Mouse (Mus musculus): ENCODE results near the gene Gpatch4. TPM values are rescaled to one million over a fixed set of nuclear protein-coding genes. Genes with fewer than 3 reads are reported as not detected.

Gene Gpatch4
- total RNA-seq (2015; ENCODE audit: low replicate concordance) (3.6 and 8.4 TPM in 2 replicates), total RNA-seq (2017; ENCODE audit: low replicate concordance) (3.6 and 5.4 TPM in 2 replicates)

DNA sequence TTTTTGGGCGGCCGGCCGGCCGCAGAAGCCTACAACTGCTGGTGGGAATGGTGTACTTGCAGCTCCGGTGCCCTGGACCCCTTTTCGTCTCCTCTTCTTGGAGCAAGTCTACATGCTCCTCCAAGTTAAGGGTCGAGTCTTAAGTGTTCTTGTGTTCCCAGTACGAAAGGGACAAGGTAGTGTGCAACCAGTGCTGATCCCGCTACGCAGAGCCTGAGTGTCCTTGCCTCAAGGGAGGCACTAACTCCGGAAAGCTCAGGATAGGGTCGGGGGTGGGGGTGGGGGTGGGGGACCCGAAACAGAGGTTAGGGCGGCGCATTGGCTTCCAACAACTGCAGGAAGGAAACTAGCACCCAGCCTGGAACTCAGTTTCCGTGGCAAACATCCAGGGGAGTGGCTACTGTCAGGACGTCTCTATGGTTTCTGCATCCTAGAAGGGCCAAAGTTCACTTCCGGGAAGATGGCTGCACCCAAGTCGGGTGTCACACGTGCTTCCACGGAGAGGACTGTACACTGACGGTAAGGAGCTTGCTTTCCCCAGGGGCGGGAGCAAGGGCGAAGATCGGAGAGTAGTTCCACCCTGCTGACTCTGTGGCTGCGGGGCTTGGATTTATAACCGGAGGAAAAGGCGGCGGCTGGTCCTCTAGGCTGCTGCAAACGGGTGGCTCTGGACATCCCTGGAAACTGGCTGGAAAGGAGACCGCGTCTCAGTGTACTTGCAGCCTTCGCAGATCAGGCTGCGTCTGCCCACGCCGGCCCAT is at the start of gene Gpatch4:
Gene Gpatch4, plus strand, starts transcription at position 448 of the 761 bp plus-strand sequence.
- peak; percentile 96 for ATAC-seq (replicated peaks; ENCODE audit: low FRiP score, poor library complexity, severe bottlenecking)

DNA sequence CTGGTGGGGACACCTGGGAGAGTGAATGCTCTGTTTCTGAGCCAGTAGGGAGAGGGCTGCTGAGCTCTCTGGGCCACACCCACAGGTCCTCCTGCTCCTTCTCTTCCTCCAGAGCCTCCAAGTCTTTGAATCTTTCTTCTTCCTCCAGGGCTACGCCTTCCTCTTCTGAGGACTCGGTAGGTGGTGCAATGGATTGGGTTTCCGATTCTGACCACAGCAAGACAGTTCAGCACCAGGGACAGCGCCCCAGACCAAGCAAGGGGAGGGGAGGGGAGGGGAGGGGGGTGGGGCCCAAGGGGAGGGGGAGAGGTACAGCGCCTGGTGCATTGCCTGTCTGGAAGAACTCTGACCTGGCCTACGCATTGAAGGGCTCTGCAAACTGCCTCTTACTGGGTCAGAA is 49.5 kb upstream of the Gpatch4 start:
- no peak for ATAC-seq (replicated peaks; ENCODE audit: low FRiP score, poor library complexity, severe bottlenecking)

DNA sequence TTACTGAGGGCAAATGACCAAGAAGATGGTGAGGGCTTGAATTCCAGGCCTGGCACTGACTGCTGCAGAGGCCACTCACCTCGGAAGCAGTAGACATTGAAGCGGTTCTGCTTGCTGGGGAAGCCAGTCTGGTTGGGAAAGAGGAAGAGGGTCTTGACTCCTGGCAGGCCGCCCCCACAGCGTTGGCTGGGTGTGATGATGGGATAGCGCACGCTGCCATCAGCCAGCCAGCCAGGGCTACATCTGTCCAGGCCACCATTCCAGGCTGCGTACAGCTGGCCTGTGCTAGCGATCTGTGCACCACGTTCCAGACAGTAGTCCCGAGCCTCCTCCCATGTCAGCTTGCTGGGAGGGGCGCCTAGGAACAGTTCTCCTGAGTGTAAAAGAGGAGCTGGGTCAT is 47.6 kb upstream of the Gpatch4 start:
- ATAC-seq (replicated peaks; ENCODE audit: low FRiP score, poor library complexity, severe bottlenecking), result no peak

DNA sequence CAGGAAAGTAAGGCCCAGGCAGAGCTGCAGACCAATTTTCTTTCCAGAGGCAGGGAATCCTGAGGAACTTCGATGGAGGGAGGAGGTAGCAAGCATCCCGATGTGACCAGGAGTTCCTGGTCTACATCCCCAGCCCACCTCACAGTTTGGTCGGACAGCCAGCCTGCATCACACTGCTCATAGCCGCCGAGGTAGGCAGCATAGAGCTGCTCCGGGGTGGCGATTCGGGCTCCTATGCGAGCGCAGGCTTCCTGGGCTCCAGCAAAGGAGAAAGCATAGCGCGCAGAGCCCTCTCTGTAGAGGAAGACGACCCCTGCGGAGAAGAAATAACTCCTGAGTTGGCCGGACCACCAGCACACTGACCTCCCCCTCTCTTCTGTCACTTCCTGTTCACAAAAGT is 46.5 kb upstream of the Gpatch4 start:
- no peak for ATAC-seq (replicated peaks; ENCODE audit: low FRiP score, poor library complexity, severe bottlenecking)

DNA sequence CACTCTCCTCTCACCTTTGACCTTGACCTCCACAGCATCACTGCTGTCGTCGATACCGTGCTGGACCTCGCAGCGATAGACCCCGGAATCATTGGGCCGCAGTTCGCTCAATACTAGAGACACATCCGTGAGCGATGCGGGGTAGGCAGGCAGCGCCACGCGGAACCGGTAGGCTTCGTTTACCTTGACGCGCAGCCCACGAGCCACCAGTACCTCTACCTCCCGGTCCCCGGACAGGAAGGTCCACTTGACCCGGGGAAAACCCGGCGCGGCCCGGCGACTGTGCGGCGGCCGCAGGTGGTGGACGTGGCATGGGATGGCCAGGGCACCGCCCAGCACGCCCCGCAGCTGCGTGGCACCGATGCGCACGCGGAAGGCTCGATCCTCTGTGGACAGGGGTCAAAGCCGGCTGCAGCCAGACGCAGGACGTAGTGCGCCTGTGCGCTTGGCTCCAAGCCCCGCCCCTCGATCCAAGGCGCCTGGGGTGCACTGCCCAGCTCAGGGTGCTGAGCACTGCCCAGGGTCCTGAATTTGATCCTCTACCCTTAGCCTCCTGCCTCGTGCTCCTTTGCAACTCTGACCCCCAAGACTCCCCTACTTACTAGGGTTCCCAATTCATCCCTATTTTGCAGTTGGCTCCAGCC is 45.8 kb upstream of the Gpatch4 start:
- no peak for ATAC-seq (replicated peaks; ENCODE audit: low FRiP score, poor library complexity, severe bottlenecking)

DNA sequence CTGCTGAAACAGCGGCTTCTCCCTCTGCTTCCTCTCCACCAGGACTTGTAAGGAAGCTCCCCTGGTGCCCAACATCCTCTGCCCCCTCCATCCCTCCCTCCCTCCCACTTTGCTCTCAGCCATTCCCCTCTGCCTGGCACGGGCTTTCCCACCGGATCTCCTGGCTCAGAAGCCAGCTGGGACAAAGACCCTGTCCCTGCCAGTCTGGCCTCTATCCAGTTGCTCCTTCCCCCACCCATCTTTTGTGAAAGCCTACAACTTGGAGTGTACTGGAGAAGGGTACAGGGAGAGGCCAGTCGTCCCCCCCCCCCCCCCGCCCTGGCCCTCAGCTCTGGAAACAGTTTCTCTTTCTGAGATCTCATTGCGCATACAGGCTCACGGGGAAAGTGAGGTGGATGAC is 44.2 kb upstream of the Gpatch4 start:
- no peak for ATAC-seq (replicated peaks; ENCODE audit: low FRiP score, poor library complexity, severe bottlenecking)

DNA sequence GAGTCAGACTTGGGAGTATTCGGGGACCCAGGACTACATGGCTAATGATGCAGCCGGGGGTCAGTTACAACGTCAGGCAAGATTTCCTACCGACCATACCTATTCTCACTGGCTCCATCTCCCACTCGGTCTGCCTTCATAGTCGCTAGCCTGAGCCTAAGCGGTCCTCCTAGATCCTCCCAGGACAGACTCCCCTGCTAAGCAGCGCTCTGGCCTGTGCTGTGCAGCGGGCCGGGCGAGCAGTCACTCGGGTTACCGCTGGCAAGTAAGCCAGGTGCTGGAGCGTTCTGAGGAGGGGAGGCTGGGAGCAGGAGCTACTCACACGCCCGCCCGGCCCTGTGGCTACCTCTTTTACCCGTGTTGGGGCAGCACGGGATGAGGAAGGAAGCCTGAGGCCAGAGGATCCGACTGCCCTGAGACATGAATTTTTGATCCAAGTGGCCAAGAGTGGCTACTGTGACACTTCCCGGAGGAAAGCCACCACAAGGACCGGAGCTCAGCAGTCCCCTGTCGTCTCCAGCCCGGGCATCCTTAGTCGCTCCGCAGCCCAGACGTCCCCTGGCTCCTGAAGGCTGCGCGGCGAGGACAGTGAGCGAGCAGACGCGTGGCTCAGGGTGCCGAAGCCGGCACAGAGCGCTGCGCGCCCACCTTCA is 43.5 kb upstream of the Gpatch4 start:
- no peak for ATAC-seq (replicated peaks; ENCODE audit: low FRiP score, poor library complexity, severe bottlenecking)

DNA sequence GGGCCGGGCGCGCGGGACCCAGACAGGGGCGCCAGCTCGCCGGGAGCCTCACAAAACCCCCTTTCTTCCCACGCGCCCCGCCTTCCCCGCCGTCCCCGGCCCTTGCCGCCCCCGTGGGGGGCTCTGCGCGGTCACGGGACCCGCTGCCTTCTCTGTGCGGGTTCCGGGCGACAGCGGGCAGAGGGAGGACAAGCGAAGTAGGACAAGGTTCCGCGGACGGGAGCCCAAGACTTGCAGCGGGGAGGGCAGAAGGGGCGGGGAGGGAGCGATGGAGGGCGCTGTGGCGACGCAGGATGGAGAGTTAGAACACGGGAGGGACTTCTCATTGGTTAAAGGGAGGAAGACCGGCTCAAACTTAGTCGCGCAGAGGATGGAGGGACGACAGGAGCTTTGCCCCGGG is 42.7 kb upstream of the Gpatch4 start, which contains the start of gene Bcan:
Gene Bcan, minus strand, starts transcription at position 50 of the 400 bp plus-strand sequence.
- ATAC-seq (replicated peaks; ENCODE audit: low FRiP score, poor library complexity, severe bottlenecking), result no peak

DNA sequence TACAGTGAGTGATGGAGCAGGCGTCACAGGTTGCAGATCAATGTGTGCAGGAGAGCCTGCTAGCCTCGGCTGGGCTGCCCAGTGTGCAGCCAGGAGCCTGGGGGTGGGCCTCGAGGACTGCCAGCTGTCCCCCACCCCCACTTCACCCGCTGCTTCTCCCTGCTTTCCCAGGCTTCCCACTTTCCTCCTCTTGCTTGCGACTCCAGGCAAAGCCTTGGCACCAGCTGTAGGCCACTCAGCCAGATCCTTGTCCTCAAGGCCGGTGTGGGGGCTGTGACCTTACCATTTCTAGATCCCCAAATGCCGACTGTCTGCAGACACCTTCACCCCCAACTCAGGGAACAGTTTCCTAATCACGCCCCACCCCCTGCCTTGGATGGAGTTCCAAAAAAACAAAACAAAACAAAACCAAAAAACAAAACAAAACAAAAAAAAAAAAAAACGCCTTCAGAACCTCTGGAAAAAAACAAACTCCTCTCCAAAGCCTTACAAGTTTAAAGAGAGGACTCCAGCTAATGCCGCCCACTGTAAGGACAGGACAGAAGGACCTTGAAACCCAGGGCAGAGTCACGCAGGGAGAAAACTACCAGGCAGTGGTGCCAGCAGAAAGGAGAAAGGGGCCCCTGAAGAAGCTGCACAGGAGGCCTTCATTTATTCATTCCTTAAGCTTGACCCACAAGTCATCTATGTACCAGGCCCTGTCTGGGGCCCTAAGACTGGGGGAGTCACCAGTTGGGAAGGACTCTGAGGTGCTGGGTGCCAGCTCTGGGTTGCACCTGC is 41.9 kb upstream of the Gpatch4 start:
- no peak for ATAC-seq (replicated peaks; ENCODE audit: low FRiP score, poor library complexity, severe bottlenecking)

DNA sequence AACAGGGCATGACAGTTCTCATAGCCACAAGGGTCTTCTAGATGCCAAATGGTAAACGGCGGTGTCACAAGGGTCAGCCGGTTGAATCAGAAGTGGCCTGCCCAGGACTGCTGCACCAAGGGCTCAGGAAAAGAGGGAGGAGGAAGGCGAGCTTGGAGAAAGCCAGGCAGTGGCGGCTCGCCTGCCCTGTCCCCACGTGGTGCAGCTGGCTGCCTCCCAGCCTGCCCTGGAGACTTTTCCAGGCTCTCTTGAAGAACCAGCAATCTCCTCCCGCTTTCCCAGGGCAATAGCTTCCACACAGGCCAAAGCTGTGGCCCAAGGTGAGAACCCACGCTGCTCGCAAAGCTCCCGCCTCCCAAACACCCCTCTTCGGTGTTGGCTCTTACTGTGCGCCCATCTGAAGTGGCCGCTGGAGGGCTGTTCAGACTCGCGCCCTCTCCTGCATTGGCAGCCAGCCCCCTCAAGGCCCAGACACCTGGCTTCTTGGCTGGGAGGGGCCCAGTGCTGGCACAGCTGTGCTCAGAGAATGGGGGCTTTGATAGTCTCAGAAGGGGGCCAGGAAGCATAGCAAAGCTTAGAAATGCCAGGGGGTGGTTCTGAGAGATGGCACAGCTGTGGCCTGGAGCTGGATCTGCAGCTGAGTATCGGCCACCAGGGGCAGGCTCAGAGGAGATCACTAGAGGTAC is 40.5 kb upstream of the Gpatch4 start:
- ATAC-seq (replicated peaks; ENCODE audit: low FRiP score, poor library complexity, severe bottlenecking), result no peak

DNA sequence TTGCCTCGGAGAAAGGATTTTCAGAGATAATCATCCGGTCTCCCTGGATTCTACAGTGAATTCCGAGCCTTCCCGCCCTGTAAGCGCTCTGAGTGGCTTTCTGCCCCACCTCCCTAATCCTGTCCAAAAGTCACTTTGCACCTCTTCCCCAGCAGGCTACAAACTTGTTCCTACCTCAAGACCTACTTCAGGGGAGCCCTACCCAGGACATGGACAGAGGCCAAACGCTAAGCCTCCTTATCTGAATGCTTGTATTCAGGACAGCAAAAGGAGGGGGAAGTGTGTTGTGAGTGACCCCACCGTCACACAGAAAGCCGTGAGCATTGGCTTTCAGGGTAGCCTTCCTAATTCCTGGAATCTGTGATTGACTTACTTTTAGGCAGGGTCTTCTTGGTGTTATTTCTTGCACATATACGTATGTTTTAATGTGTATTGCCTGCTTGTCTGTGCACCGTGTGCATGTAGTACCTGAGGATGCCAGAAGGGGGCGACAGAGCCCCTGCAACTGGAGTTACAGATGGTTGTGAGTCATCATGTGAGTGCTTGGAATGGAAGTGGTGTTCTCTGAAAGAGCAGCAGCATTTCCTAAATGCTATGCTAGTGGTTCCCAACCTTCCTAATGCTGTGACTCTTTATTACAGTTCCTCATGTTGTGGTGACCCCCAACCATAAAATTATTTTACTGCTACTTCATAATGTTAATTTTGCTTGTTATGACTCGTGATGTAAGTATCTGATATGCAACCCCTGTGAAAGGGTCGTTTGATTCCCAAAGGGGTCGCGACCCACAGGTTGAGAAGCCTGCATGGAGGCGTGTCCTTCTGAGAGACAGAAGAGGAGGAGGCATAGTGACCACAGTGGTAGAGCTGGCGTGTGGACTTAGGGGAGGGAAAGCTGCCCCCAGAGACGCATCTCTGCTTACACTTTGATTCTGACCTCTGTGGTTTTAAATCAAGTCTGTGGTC is 36.8 kb upstream of the Gpatch4 start:
- no peak for ATAC-seq (replicated peaks; ENCODE audit: low FRiP score, poor library complexity, severe bottlenecking)

DNA sequence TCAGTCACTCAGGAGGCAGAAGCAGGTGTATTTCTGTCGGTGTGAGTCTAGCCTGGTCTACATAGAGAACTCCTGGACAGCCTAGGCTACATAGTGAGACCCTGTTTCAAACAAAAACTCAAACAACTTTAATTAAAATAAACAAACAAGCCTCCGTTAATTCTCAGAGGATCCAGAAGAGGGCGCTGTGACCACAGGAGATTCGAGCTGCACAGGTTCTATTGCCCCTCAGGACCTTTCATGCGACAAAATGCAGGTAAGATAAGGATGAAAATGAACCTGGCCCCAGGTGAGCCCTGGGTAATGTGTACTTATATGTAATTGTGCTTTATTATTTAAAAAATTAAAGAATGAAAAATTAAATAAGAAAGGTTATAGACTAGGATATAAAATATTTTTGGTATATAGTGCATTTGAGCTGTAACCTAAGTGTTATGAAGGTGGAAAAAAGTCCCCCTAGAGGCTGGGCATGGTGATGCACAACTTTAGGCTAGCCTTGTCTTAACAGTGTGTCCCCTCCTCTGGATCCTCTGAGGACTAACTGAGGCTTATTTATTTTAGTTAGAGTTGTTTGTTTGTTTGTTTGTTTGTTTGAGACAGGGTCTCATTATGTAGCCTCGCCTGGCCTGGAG is 32.2 kb upstream of the Gpatch4 start:
- no peak for ATAC-seq (replicated peaks; ENCODE audit: low FRiP score, poor library complexity, severe bottlenecking)

DNA sequence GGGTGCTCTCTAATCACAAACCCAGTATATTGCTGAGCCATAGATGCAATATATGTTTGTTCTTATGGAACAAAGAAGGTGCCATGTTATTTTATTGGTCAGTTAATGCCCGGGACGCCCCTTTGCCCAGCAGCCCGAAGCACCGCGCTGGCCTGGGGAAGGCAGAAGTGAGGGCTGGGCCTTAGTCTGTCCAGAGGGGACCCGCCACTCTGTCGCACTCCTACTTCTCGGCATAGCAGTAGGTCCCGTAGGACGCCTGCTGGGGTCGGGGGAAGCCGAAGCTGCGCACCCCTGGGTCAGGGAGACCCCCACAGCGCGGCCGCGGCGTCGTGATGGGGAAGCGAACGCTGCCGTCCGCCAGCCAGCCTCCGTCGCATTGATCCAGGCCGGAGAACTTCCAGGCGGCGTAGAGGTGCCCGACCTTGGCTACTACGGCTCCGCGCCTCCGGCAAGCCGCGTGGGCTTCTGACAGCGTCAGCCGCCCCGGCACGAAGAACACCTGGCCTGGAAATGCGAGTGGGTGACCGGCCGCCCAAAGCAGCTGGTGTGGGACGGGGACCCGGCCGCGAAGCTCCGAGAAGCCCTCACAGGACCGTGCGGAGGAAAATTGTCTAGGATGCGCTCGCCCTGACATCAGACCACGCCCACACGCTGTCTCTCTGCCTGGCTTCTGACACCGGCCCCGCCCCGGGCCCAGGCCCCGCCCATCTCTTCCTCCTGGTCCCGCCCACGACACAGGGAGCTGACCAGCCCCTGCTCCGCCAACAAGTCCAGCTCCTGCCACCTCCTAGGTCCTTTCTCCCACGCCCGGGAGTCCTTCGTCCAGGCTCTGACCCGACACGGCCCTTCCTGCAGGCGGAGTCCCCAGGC is 20.4 kb upstream of the Gpatch4 start:
- ATAC-seq (replicated peaks; ENCODE audit: low FRiP score, poor library complexity, severe bottlenecking), result peak; percentile 85

DNA sequence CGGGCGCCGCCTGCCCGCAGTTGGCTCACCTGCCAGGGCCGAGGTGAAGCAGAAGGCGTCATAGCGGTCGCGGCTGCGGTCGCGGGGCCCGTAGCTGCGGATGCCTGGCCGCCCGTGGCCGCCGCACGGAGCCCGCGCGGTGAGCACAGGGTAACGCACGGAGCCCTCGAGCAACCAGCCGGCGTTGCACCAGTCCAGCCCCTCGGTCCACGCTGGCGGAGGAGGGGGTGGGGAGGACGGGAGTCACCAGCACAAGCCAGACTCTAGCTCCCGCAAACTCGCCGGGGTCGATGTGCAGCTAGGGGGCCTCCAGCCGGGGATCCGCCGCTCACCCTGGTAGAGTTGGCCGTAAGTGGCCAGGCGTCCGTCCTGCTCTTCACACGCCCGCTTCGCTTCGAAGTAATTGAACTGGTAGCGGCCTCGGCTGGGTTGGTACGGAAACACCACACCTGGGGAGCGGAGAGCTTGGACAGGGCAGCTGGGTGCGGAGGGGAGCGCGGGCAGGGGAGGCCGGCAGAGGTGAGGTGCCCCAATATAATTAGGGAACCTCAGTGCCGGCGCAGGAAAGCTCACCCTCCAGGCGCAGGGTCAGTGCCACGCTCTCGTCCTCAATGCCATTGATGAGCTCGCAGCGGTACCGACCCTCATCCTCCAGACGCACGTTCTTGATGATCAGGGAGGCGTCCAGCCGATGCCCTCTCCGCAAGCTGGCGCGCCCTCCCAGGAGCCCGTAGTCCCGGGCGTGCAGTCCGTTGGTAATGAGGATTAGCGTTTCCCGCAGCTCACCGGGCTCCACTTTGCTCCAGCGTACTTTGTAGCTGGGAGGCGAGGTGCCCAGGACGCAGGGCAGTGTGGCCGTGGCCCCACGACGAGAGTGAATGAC is 19.5 kb upstream of the Gpatch4 start:
- ATAC-seq (replicated peaks; ENCODE audit: low FRiP score, poor library complexity, severe bottlenecking), result 0 out of 2 replicates have a peak, but pooled peaks have one; percentile 17

DNA sequence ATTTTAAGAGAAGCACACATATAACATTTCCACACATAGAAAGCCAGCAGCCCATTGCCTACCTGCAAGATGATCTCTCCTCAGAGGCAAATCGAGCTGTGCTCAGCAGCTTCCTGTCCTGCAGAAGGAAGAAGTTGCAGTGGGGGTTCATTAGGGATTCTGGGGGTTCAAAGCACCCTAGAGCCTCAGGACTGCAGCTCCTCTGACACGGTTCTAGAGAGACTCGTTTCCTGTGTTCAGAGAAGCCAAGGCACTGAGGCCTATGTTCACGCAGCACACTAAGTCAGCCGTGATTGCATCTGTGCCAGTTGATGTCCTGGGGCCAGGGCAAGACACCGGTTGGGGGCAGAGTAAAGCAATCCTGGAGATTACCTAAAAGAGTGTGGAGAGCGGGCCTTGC is 16.1 kb upstream of the Gpatch4 start:
- ATAC-seq (replicated peaks; ENCODE audit: low FRiP score, poor library complexity, severe bottlenecking), result no peak
